Mouse (Mus musculus): ENCODE measurements around the gene Gm42674. TPM values are rescaled to one million over a fixed set of nuclear protein-coding genes. Genes with fewer than 3 reads are reported as not detected.

The Gm42674 gene
- polyA plus RNA-seq, 1 experiment from 2014 or later = not detected

GRCm38 (mm10) chr3:90594466-90594865, 7.2 kb upstream of the Gm42674 start:
- Histone ChIP-seq H3K36me3 (replicated peaks; ENCODE audit: control insufficient read depth, insufficient read depth) (no peaks in the 10 kb centered on the region), H3K4me3 (replicated peaks; ENCODE audit: low read length) (no peak overlapping the region), H3K27me3 (ENCODE audit: control insufficient read depth, insufficient read depth, low read length) (no peaks in the 10 kb centered on the region), H3K9me3 (ENCODE audit: control insufficient read depth, low read length) (no peaks in the 10 kb centered on the region), H3K27ac (no peak overlapping the region), H3K4me1 (replicated peaks; ENCODE audit: control insufficient read depth, insufficient read depth, low read length) (no peaks in the 10 kb centered on the region), H3K9ac (no peak overlapping the region), H3K4me2 (replicated peaks) (no peak overlapping the region)
- ATAC-seq (ENCODE audit: low FRiP score) = no peak
- 94% methylated on average over 1 of the region's 1 CpGs for WGBS
- no peak for DNase-seq (ENCODE audit: low spot score)

- no peak for DNase-seq (ENCODE audit: low spot score)
- no peak overlapping the region for H3K4me2 ChIP-seq (replicated peaks)
- H3K36me3 ChIP-seq (replicated peaks; ENCODE audit: control insufficient read depth, insufficient read depth) = no peaks in the 10 kb centered on the region
Observed at GRCm38 (mm10) chr3:90595556-90595955, 6.1 kb upstream of the Gm42674 start.

DNA sequence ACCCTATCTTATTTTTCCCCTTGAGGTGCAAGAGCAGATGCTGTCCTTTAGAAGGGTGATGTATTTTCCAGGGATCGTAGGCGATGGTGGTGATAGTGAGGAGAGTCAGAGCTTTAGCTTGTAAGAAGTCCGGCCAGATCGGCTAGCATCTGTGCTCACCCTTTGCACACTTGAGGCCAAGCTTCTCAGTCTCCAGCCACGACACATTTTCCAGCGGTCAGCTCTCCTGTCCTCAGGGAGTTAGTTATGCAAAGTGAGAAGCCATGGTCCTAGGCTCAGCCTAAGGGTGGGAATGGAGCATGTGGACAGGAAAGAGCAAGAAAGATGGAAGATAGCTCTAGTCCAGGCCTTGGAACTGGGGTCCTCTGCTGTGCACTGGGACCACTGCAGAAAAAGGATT, 4.9 kb upstream of the Gm42674 start:
- no peak overlapping the region for H3K27ac ChIP-seq
- no peak overlapping the region for H3K4me2 ChIP-seq (replicated peaks)
- 89% methylated on average over 6 of the region's 6 CpGs for WGBS

More at GRCm38 (mm10) chr3:90595556-90595955, 6.1 kb upstream of the Gm42674 start:
- no peaks in the 10 kb centered on the region for H3K9me3 ChIP-seq (ENCODE audit: control insufficient read depth, low read length)
- no peaks in the 10 kb centered on the region for H3K4me1 ChIP-seq (replicated peaks; ENCODE audit: control insufficient read depth, insufficient read depth, low read length)
- H3K9ac ChIP-seq = no peak overlapping the region
- no peak overlapping the region for H3K4me3 ChIP-seq (replicated peaks; ENCODE audit: low read length)
- no peak for ATAC-seq (ENCODE audit: low FRiP score)
- no peak overlapping the region for H3K27ac ChIP-seq
- no peaks in the 10 kb centered on the region for H3K27me3 ChIP-seq (ENCODE audit: control insufficient read depth, insufficient read depth, low read length)
- 75% methylated on average over 5 of the region's 5 CpGs for WGBS

DNA sequence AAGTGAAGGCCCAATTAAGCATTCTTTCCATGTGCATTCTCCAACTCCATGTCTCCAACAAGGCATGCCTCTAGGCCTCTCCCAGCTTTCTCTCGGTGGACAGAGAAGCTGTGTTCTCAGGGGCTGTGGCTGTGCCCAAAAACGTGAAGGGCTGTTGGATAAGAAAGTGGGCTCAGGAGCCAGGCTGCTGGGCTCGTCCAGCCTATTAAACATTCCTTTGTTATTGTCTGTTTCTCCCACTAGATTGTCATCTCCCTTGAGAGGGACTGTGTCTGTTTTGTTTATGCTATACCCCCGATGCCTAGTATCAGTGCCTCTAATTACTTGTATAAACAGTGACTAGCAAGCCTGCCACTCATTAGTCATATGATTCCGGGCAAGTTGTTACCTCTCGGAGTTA, 4.0 kb upstream of the Gm42674 start:
- no peaks in the 10 kb centered on the region for H3K9me3 ChIP-seq (ENCODE audit: control insufficient read depth, low read length)
- no peaks in the 10 kb centered on the region for H3K36me3 ChIP-seq (replicated peaks; ENCODE audit: control insufficient read depth, insufficient read depth)
- H3K9ac ChIP-seq = no peak overlapping the region
- no peak overlapping the region for H3K4me3 ChIP-seq (replicated peaks; ENCODE audit: low read length)
- no peak for DNase-seq (ENCODE audit: low spot score)
- ATAC-seq (ENCODE audit: low FRiP score) = no peak
- WGBS = 63% methylated on average over 6 of the region's 6 CpGs
- H3K27me3 ChIP-seq (ENCODE audit: control insufficient read depth, insufficient read depth, low read length) = no peaks in the 10 kb centered on the region
- H3K27ac ChIP-seq = no peak overlapping the region
- no peak overlapping the region for H3K4me2 ChIP-seq (replicated peaks)
- no peaks in the 10 kb centered on the region for H3K4me1 ChIP-seq (replicated peaks; ENCODE audit: control insufficient read depth, insufficient read depth, low read length)

More for the DNA sequence above, 4.9 kb upstream of the Gm42674 start:
- H3K9ac ChIP-seq = no peak overlapping the region
- H3K36me3 ChIP-seq (replicated peaks; ENCODE audit: control insufficient read depth, insufficient read depth) = no peaks in the 10 kb centered on the region
- H3K4me3 ChIP-seq (replicated peaks; ENCODE audit: low read length) = no peak overlapping the region
- H3K27me3 ChIP-seq (ENCODE audit: control insufficient read depth, insufficient read depth, low read length) = no peaks in the 10 kb centered on the region
- no peaks in the 10 kb centered on the region for H3K9me3 ChIP-seq (ENCODE audit: control insufficient read depth, low read length)
- H3K4me1 ChIP-seq (replicated peaks; ENCODE audit: control insufficient read depth, insufficient read depth, low read length) = no peaks in the 10 kb centered on the region
- ATAC-seq (ENCODE audit: low FRiP score) = no peak
- no peak for DNase-seq (ENCODE audit: low spot score)

- WGBS = 88% methylated on average over 4 of the region's 4 CpGs
- ATAC-seq (ENCODE audit: low FRiP score) (no peak), DNase-seq (ENCODE audit: low spot score) (no peak)
- Histone ChIP-seq H3K9ac (no peak overlapping the region), H3K36me3 (replicated peaks; ENCODE audit: control insufficient read depth, insufficient read depth) (no peaks in the 10 kb centered on the region), H3K4me2 (replicated peaks) (no peak overlapping the region), H3K4me1 (replicated peaks; ENCODE audit: control insufficient read depth, insufficient read depth, low read length) (no peaks in the 10 kb centered on the region), H3K9me3 (ENCODE audit: control insufficient read depth, low read length) (no peaks in the 10 kb centered on the region), H3K27ac (no peak overlapping the region), H3K4me3 (replicated peaks; ENCODE audit: low read length) (no peak overlapping the region), H3K27me3 (ENCODE audit: control insufficient read depth, insufficient read depth, low read length) (no peaks in the 10 kb centered on the region)
Observed at GRCm38 (mm10) chr3:90598212-90598611, 3.5 kb upstream of the Gm42674 start.

GRCm38 (mm10) chr3:90599401-90599800, 2.3 kb upstream of the Gm42674 start:
- Histone ChIP-seq H3K4me2 (replicated peaks) (no peak overlapping the region), H3K9me3 (ENCODE audit: control insufficient read depth, low read length) (no peaks in the 10 kb centered on the region), H3K36me3 (replicated peaks; ENCODE audit: control insufficient read depth, insufficient read depth) (no peaks in the 10 kb centered on the region), H3K27me3 (ENCODE audit: control insufficient read depth, insufficient read depth, low read length) (no peaks in the 10 kb centered on the region), H3K9ac (no peak overlapping the region), H3K4me3 (replicated peaks; ENCODE audit: low read length) (no peak overlapping the region), H3K4me1 (replicated peaks; ENCODE audit: control insufficient read depth, insufficient read depth, low read length) (0 out of 2 replicates have a peak, but pooled peaks cover 3% of the 10 kb centered on the region), H3K27ac (no peak overlapping the region)
- WGBS = 72% methylated on average over 3 of the region's 3 CpGs
- no peak for DNase-seq (ENCODE audit: low spot score)
- ATAC-seq (ENCODE audit: low FRiP score) = no peak

DNA sequence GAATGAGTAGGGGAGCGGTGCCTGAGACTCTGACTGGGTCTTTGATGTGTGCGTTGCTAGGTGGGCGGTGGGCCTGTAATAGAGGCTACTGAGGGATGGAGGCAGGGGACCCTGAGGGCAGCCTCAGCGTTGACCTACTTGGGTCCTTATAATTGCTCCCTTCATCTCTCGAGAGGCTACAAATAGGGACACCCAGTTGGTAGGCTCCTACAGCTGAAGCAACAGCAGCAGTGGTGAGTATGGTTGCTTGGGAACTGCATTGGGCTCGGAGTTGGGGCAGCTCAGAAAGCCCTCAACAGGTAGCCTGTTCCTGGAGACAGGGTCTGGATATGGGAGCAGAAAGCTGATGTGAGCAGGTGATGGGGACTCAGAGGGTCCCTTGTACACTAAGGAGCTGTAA, 1.7 kb upstream of the Gm42674 start:
- H3K4me2 ChIP-seq (replicated peaks) = no peak overlapping the region
- no peak overlapping the region for H3K9ac ChIP-seq
- no peaks in the 10 kb centered on the region for H3K27me3 ChIP-seq (ENCODE audit: control insufficient read depth, insufficient read depth, low read length)
- no peaks in the 10 kb centered on the region for H3K36me3 ChIP-seq (replicated peaks; ENCODE audit: control insufficient read depth, insufficient read depth)
- ATAC-seq (ENCODE audit: low FRiP score) (no peak), DNase-seq (ENCODE audit: low spot score) (no peak)
- WGBS = 85% methylated on average over 6 of the region's 6 CpGs
- no peaks in the 10 kb centered on the region for H3K9me3 ChIP-seq (ENCODE audit: control insufficient read depth, low read length)
- no peak overlapping the region for H3K4me3 ChIP-seq (replicated peaks; ENCODE audit: low read length)
- 0 out of 2 replicates have a peak, but pooled peaks cover 5% of the 10 kb centered on the region for H3K4me1 ChIP-seq (replicated peaks; ENCODE audit: control insufficient read depth, insufficient read depth, low read length)
- no peak overlapping the region for H3K27ac ChIP-seq

DNA sequence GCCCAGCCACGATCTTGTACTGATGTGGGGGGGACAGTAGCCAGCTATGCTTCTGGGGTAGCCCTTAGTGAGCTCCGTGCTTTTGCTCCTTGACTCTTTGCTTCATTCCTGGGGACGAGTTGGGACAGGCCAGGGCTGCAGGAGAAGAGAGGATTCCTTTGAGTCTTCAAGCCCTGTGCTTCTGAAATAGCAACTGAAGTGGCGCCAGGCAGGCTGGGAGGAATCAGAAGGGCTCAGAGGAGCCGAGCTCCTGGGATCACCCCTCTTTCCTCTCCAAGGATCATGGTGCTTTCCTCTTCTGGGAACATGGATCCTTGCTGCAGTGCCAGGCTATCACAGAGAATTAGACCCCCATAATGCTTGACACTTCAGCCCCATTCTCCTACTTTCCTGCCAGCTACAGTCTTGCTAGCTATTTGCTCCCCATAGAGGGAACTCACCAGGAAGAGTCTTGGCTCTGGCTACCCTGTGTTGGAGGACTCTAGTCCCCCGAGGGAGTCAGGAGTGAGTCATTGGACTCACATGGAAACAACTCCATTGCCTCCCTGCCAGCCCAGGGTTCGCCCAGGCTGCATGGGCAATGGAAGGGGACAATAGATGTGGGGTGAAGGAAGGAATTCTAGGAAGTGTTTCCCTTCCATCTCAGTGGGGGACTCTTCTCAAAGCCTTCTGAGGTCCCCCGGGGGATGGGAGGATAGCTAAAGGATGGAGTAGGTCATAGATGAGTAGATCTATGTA, 1.1 kb upstream of the Gm42674 start:
- no peak overlapping the region for H3K9ac ChIP-seq
- H3K27me3 ChIP-seq (ENCODE audit: control insufficient read depth, insufficient read depth, low read length) = no peaks in the 10 kb centered on the region
- H3K4me3 ChIP-seq (replicated peaks; ENCODE audit: low read length) = no peak overlapping the region
- DNase-seq (ENCODE audit: low spot score) (no peak), ATAC-seq (ENCODE audit: low FRiP score) (no peak)
- no peak overlapping the region for H3K27ac ChIP-seq
- 0 out of 2 replicates have a peak, but pooled peaks cover 5% of the 10 kb centered on the region for H3K4me1 ChIP-seq (replicated peaks; ENCODE audit: control insufficient read depth, insufficient read depth, low read length)
- WGBS = 85% methylated on average over 8 of the region's 8 CpGs
- no peak overlapping the region for H3K4me2 ChIP-seq (replicated peaks)
- H3K9me3 ChIP-seq (ENCODE audit: control insufficient read depth, low read length) = no peaks in the 10 kb centered on the region
- no peaks in the 10 kb centered on the region for H3K36me3 ChIP-seq (replicated peaks; ENCODE audit: control insufficient read depth, insufficient read depth)

- H3K36me3 ChIP-seq (replicated peaks; ENCODE audit: control insufficient read depth, insufficient read depth) = no peaks in the 10 kb centered on the region
- no peaks in the 10 kb centered on the region for H3K27me3 ChIP-seq (ENCODE audit: control insufficient read depth, insufficient read depth, low read length)
- no peaks in the 10 kb centered on the region for H3K9me3 ChIP-seq (ENCODE audit: control insufficient read depth, low read length)
- 71% methylated on average over 3 of the region's 3 CpGs for WGBS
- H3K4me2 ChIP-seq (replicated peaks) = no peak within 1 kb of the TSS
- H3K9ac ChIP-seq = no peak within 1 kb of the TSS
- DNase-seq (ENCODE audit: low spot score) (no peak), ATAC-seq (ENCODE audit: low FRiP score) (no peak)
- no peak within 1 kb of the TSS for H3K4me3 ChIP-seq (replicated peaks; ENCODE audit: low read length)
- H3K4me1 ChIP-seq (replicated peaks; ENCODE audit: control insufficient read depth, insufficient read depth, low read length) = 0 out of 2 replicates have a peak, but pooled peaks cover 5% of the 10 kb centered on the region
- no peak within 1 kb of the TSS for H3K27ac ChIP-seq
Observed at GRCm38 (mm10) chr3:90603623-90604022, 1.9 kb downstream of the Gm42674 start, which contains the start of gene S100a4. S100a4 (plus strand) TSS chr3:90603771.

All from hindbrain, embryonic 14.5 days (tissue).